Mouse (Mus musculus) hindbrain, embryonic 14.5 days (tissue): ENCODE data around the gene Anxa6. TPM values are rescaled to one million over a fixed set of nuclear protein-coding genes. Genes with fewer than 3 reads are reported as not detected.

Experiments
- ATAC-seq: fragments of 200-750 bp; cut with Nextera tagmentation; 2 replicates; pipeline ENCODE4 v1.8.0; 2017; ENCODE audit warnings: moderate number of reproducible peaks, mild to moderate bottlenecking, moderate TSS enrichment, moderate library complexity; ENCODE audit not compliant: low FRiP score
- DNase-seq: peaks from one replicate; pipeline ENCODE4 v3.0.0-alpha.2; 2015; ENCODE audit warnings: low spot score
- H3K27ac ChIP-seq: fragments of 300-500 bp; sonication (generic); 2 replicates; pipeline ENCODE4 v1.5.1; 2014; ENCODE audit warnings: mild to moderate bottlenecking, moderate library complexity
- H3K27me3 ChIP-seq: fragments of 300-500 bp; sonication (generic); 2 replicates; pipeline ENCODE4 v1.6.1; 2014; ENCODE audit warnings: mild to moderate bottlenecking, low read length, mixed read lengths; ENCODE audit not compliant: control insufficient read depth, insufficient read depth
- H3K36me3 ChIP-seq: fragments of 300-500 bp; sonication (generic); replicated peaks from 2 replicates; pipeline ENCODE4 v1.6.1; 2014; ENCODE audit not compliant: control insufficient read depth, insufficient read depth
- H3K4me1 ChIP-seq: fragments of 300-500 bp; sonication (generic); replicated peaks from 2 replicates; pipeline ENCODE4 v1.6.1; 2014; ENCODE audit warnings: antibody characterized with exemption, low read length, mixed read lengths; ENCODE audit not compliant: control insufficient read depth, insufficient read depth
- H3K4me2 ChIP-seq: fragments of 300-500 bp; sonication (generic); replicated peaks from 2 replicates; pipeline ENCODE4 v1.6.1; 2014; ENCODE audit warnings: mild to moderate bottlenecking, moderate library complexity
- H3K4me3 ChIP-seq: fragments of 300-500 bp; sonication (generic); replicated peaks from 2 replicates; pipeline ENCODE4 v1.5.1; 2014; ENCODE audit warnings: mild to moderate bottlenecking, low read length
- H3K9ac ChIP-seq: fragments of 300-500 bp; sonication (generic); 2 replicates; pipeline ENCODE4 v1.6.1; 2014
- H3K9me3 ChIP-seq: fragments of 300-500 bp; sonication (generic); 2 replicates; pipeline ENCODE4 v1.6.1; 2016; ENCODE audit warnings: low read length; ENCODE audit not compliant: control insufficient read depth
- WGBS: fragments of 180-500 bp; shearing (Covaris S2); extraction: QIAGEN DNeasy Blood & Tissue Kit; methylation state at CpG from one replicate; pipeline ENCODE4 v1.1.7; 2014; 5-methylcytosine and 5-hydroxymethylcytosine counted together
- polyA plus RNA-seq: library from polyadenylated mRNA; unstranded; fragments of >200 nt; fragmentation: Nextera tagmentation; extraction: Ambion mirVana; gene quantifications from 2 replicates; pipeline ENCODE4 v1.2.1, GENCODE M21; 2014

Gene Anxa6
- polyA plus RNA-seq, 1 experiment from 2014 or later, result 68.9 TPM

DNA sequence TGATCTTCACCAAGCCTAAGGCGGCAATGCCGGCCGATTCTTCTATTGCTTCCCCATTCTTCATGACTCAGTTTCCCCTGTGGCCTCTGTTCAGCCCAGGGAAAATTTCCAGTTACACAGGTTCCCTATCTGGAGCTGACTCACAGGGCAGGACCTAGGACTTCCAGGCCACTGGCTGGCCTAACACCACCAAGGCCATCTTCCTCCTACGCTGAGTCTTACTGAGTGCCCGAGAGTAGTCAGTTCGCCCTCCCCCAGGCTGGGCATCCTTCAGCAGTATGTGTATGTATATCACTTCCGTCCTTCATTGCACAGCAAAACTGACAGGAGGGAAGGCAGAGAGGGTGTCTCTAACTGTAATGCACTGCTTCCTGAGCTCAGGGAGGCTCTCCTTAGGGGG is 99.0 kb downstream of the Anxa6 start:
- ATAC-seq (no peak), DNase-seq (no peak)
- whole genome bisulfite sequencing, result 93% methylated on average over 7 of the region's 7 CpGs
- Histone ChIP-seq H3K9me3 (no peaks in the 10 kb centered on the region), H3K4me1 (peaks cover 5% of the 10 kb centered on the region; the same call in 1 of the 2 replicates), H3K27me3 (no peaks in the 10 kb centered on the region), H3K4me3 (no peak overlapping the region), H3K9ac (no peak overlapping the region), H3K4me2 (no peak overlapping the region), H3K36me3 (peaks cover 42% of the 10 kb centered on the region), H3K27ac (no peak overlapping the region)

DNA sequence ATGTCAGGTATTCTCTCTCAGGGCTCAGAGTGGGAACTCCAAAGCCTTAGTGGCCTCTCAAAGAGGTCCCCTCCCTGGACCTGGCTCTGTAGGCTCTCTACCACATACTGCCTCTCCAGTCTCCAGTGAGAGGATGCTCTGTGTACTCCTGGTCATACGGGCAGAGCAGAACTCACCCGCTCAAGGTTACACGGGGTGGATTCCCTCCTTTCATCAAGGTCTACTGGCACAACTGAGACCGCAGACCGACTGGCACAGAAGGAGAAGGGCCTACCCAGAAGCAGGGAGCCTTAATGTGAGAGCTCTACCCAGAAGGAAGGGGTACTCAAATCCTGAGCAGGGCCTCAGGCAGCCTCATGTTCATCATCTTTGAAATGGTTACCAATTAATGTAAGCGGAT is 100.7 kb downstream of the Anxa6 start:
- Histone ChIP-seq H3K9me3 (no peaks in the 10 kb centered on the region), H3K4me1 (peaks cover 5% of the 10 kb centered on the region; the same call in 1 of the 2 replicates), H3K36me3 (peaks cover 47% of the 10 kb centered on the region), H3K27ac (no peak overlapping the region), H3K4me2 (no peak overlapping the region), H3K4me3 (no peak overlapping the region), H3K9ac (no peak overlapping the region), H3K27me3 (no peaks in the 10 kb centered on the region)
- WGBS, result 92% methylated on average over 6 of the region's 6 CpGs
- no peak for ATAC-seq
- no peak for DNase-seq

DNA sequence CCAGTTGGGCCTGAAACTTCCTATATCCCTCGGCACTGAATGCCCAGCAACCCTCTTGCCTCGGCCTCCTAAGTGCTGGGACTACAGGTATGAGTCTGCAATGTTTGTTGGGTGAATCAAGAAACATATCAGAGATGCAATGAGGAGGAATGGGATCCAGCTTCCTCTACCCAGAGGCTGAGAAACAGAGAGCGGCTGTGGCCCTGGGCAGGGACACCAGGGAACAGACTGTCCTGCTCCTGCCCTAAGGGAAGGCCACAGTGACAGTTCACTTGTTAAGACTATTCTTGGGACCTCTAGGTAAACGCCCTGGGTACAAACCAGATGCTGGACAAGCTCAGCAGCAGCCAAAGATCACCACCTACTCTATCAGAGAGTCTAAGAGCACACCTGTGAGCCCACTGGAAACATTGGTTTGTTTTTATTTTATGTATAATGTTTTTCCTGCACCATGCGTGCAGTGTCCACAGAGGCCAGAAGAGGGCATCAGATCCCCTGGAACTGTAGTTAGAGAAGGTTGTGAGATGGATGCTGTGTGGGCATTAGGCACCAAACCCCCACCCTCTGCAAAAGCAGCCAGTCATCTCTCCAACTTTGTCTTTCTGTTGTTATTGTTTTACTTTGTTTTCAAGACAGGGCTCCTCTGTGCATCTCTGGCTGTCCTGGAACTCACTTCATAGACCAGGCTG is 101.7 kb downstream of the Anxa6 start:
- Histone ChIP-seq H3K27ac (no peak overlapping the region), H3K4me1 (peaks cover 5% of the 10 kb centered on the region; the same call in 1 of the 2 replicates), H3K4me3 (no peak overlapping the region), H3K9me3 (no peaks in the 10 kb centered on the region), H3K4me2 (no peak overlapping the region), H3K9ac (no peak overlapping the region), H3K36me3 (peaks cover 52% of the 10 kb centered on the region), H3K27me3 (no peaks in the 10 kb centered on the region)
- ATAC-seq (no peak), DNase-seq (no peak)
- WGBS, result 63% methylated on average over 5 of the region's 5 CpGs

DNA sequence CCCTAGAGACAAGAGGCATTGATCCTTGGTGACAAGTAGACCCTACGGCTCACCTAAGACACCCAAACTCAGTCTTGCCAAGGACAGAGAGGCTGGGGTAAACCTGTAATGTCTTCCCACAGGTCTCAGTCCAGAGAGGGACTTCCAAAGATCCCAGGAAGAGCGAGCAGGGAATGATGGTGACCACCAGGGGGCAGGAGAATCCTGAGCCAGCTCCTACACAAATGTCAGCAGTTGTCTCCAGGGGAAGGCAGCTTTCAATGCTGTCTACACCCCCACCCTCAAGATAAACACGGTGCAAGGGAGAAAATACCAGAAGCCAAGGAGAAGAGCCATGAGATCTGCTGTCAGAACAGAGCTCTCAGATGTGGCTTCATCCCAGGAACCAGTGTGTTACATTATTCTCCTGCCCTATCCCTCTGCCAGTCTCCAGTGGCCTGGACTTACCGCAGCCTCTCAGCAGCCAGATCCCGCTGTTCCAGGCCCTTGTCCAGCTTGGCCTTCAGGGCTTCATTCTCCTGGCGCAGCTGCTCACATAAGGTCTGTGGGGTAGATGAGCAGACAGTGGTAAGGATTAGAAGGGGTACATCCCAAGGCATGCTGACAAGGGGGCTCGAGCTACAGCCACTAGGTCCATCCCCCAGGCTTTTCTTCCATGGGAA is 102.8 kb downstream of the Anxa6 start:
- ATAC-seq (no peak), DNase-seq (peak; percentile 44)
- H3K9ac ChIP-seq, result no peak overlapping the region
- no peak overlapping the region for H3K4me2 ChIP-seq
- peaks cover 59% of the 10 kb centered on the region for H3K36me3 ChIP-seq
- H3K27ac ChIP-seq, result no peak overlapping the region
- 67% methylated on average over 7 of the region's 7 CpGs for WGBS
- H3K9me3 ChIP-seq, result no peaks in the 10 kb centered on the region
- H3K4me1 ChIP-seq, result no peaks in the 10 kb centered on the region
- no peak overlapping the region for H3K4me3 ChIP-seq
- H3K27me3 ChIP-seq, result no peaks in the 10 kb centered on the region

DNA sequence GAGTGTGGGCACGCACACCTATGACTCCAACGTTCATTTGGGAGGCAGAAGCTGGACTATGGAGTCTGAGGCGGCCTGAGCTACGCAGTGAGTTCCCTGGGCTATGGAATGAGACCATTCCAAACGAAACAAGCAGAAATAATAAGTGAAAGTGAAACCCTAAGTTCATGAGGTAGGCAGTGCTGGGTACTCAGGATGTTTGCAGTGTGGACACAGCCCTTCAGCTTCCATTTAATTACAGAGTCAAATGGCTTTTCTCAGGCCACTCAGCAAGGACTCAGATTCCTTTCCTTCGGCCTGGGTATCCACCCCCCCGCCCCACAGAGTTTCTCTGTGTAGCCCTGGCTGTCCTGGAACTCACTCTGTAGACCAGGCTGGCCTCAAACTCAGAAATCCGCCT is 103.5 kb downstream of the Anxa6 start:
- 90% methylated on average over 8 of the region's 8 CpGs for WGBS
- ATAC-seq, result no peak
- no peaks in the 10 kb centered on the region for H3K9me3 ChIP-seq
- no peak overlapping the region for H3K4me2 ChIP-seq
- no peaks in the 10 kb centered on the region for H3K4me1 ChIP-seq
- H3K27me3 ChIP-seq, result no peaks in the 10 kb centered on the region
- DNase-seq, result no peak
- H3K4me3 ChIP-seq, result no peak overlapping the region
- peaks cover 59% of the 10 kb centered on the region for H3K36me3 ChIP-seq
- no peak overlapping the region for H3K9ac ChIP-seq
- no peak overlapping the region for H3K27ac ChIP-seq

DNA sequence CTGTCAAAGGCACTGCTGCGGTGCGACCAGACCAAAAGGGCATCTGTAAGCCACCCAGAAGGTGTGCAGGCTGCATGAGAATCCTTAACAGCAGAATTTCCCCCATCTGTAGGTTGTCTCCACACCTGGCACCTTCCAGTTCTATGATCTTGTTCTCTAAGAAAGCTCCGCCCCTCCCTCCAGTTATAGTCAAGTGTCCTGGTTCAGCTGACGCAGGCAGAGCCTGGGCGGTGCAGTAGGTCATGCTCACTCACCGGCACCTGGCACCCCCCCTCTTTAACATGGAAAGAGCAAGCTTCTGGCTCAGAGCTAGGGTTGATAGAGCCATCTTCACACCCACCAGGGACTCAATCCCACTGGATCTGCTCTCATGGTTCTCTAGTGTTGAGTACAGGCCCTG is 104.0 kb downstream of the Anxa6 start:
- Histone ChIP-seq H3K27me3 (no peaks in the 10 kb centered on the region), H3K4me1 (no peaks in the 10 kb centered on the region), H3K9me3 (no peaks in the 10 kb centered on the region), H3K36me3 (peaks cover 61% of the 10 kb centered on the region), H3K4me3 (no peak overlapping the region), H3K4me2 (no peak overlapping the region), H3K27ac (no peak overlapping the region), H3K9ac (no peak overlapping the region)
- ATAC-seq (no peak), DNase-seq (no peak)
- WGBS, result 92% methylated on average over 6 of the region's 6 CpGs

Other genes starting within 250 kb of the Anxa6 start
- gene Cdc42se2, start 245.8 kb downstream of the Anxa6 start, polyA plus RNA-seq, result 147 and 171 TPM in 2 replicates
- gene Lyrm7, start 172.5 kb downstream of the Anxa6 start, polyA plus RNA-seq, result 11.8 and 12.6 TPM in 2 replicates
- 791 and 878 TPM in 2 replicates for gene Hint1, start 167.1 kb downstream of the Anxa6 start, polyA plus RNA-seq
- gene Gpx3, start 131.0 kb downstream of the Anxa6 start, polyA plus RNA-seq, result 67.6 and 73.6 TPM in 2 replicates
- gene Tnip1, start 70.5 kb downstream of the Anxa6 start, polyA plus RNA-seq, result 15.8 and 17.0 TPM in 2 replicates
- gene Ccdc69, start 44.7 kb upstream of the Anxa6 start, polyA plus RNA-seq, result 0.20 and 0.36 TPM in 2 replicates
- gene Gm2a, start 64.7 kb upstream of the Anxa6 start, polyA plus RNA-seq, result 32.9 and 35.8 TPM in 2 replicates
- not detected in 2 replicates for gene Slc36a3, start 118.3 kb upstream of the Anxa6 start, polyA plus RNA-seq
- gene Slc36a2, start 151.6 kb upstream of the Anxa6 start, polyA plus RNA-seq, result 0.70 and 0.99 TPM in 2 replicates
- gene Slc36a1, start 170.9 kb upstream of the Anxa6 start, polyA plus RNA-seq, result 4.8 and 5.2 TPM in 2 replicates